Mouse (Mus musculus) forebrain, embryonic 12.5 days (tissue): ENCODE measurements around the gene Gm20716. TPM values are rescaled to one million over a fixed set of nuclear protein-coding genes. Genes with fewer than 3 reads are reported as not detected.
A peak's percentile ranks its signal among the peaks of the same experiment; 100 is the strongest.

Source experiments
- ATAC-seq: fragments of 200-750 bp; cut with Nextera tagmentation; 2 replicates; pipeline ENCODE4 v1.8.0; 2017; ENCODE audit warnings: moderate TSS enrichment; ENCODE audit not compliant: low FRiP score
- H3K27ac ChIP-seq: fragments of 300-500 bp; sonication (generic); 2 replicates; pipeline ENCODE4 v1.5.1; 2016; ENCODE audit warnings: mild to moderate bottlenecking
- H3K27me3 ChIP-seq: fragments of 300-500 bp; sonication (generic); 2 replicates; pipeline ENCODE4 v1.6.1; 2016; ENCODE audit warnings: mild to moderate bottlenecking
- H3K36me3 ChIP-seq: fragments of 300-500 bp; sonication (generic); replicated peaks from 2 replicates; pipeline ENCODE4 v1.6.1; 2016; ENCODE audit warnings: mild to moderate bottlenecking
- H3K4me1 ChIP-seq: fragments of 300-500 bp; sonication (generic); 2 replicates; pipeline ENCODE4 v1.6.1; 2016
- H3K4me2 ChIP-seq: fragments of 300-500 bp; sonication (generic); 2 replicates; pipeline ENCODE4 v1.6.1; 2016; ENCODE audit warnings: mild to moderate bottlenecking, moderate library complexity
- H3K4me3 ChIP-seq: fragments of 300-500 bp; sonication (generic); replicated peaks from 2 replicates; pipeline ENCODE4 v1.5.1; 2016; ENCODE audit warnings: mild to moderate bottlenecking
- H3K9ac ChIP-seq: fragments of 300-500 bp; sonication (generic); 2 replicates; pipeline ENCODE4 v1.6.1; 2016; ENCODE audit warnings: mild to moderate bottlenecking
- H3K9me3 ChIP-seq: fragments of 300-500 bp; sonication (generic); 2 replicates; pipeline ENCODE4 v1.6.1; 2016
- WGBS: fragments of 180-500 bp; shearing (Covaris S2); methylation state at CpG from one replicate; pipeline ENCODE4 v1.1.7; 2016; 5-methylcytosine and 5-hydroxymethylcytosine counted together
- polyA plus RNA-seq: library from polyadenylated mRNA; unstranded; fragments of >200 nt; fragmentation: Nextera tagmentation; extraction: Ambion mirVana; gene quantifications from 2 replicates; pipeline ENCODE4 v1.2.1, GENCODE M21; 2016

Gene Gm20716
- polyA plus RNA-seq: 24.6 and 25.7 TPM in 2 replicates

DNA sequence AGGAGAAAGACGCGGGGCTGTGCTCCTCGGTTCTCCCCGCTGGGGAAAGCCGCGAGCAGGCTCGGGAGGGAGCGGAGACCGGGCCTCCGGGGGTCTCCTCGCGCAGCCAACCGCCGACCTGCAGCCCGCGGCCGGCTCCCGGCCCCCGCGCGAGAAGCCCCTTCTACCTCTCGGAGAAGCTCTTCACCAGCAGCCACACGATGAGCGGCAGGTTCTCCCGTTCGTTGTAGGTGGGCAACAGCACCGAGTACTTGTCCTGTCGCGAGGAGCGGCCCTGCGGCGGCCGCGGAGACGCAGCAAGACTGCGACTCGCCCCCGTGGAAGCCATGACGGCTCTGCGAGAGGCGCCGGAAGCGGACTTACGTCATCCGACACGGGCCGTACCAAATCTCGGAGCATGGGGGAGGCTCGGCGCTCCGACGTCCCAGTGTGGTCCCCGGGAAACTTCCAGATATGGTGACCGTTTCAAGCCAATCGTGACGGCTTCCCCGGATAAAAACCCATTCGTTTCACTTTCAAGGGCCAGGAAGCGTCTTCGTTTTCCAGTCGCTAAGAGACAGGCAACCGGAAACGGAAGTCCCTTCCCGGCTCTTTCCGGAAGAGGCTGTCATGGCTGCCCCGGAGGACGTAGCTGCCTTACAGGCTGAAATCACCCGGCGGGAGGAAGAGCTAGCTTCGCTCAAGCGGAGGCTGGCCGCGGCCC is at the start of gene Gm20716, which contains the start of the genes Dpm1 and Mocs3:
Gene Gm20716, minus strand, starts transcription at position 339 of the 703 bp plus-strand sequence.
Gene Dpm1, minus strand, starts transcription at position 566 of the 703 bp plus-strand sequence.
Gene Mocs3, plus strand, starts transcription at position 597 of the 703 bp plus-strand sequence.
- H3K36me3 ChIP-seq: peaks cover 33% of the 10 kb centered on the region
- H3K9me3 ChIP-seq: no peaks in the 10 kb centered on the region
- no peaks in the 10 kb centered on the region for H3K27me3 ChIP-seq
- peak; percentile 88 for ATAC-seq
- peaks cover 36% of the 10 kb centered on the region for H3K4me1 ChIP-seq
- H3K4me2 ChIP-seq: peak within 1 kb of the TSS; percentile 98
- H3K9ac ChIP-seq: peak within 1 kb of the TSS; percentile 95
- WGBS: under 1% methylated on average over 69 of the region's 73 CpGs
- peak within 1 kb of the TSS; percentile 85 for H3K27ac ChIP-seq
- peak within 1 kb of the TSS; percentile 100 for H3K4me3 ChIP-seq

- no peak for ATAC-seq
- no peak overlapping the region for H3K9ac ChIP-seq
- H3K27me3 ChIP-seq: peaks cover 57% of the 10 kb centered on the region
- H3K27ac ChIP-seq: no peak overlapping the region
- no peaks in the 10 kb centered on the region for H3K36me3 ChIP-seq
- no peaks in the 10 kb centered on the region for H3K9me3 ChIP-seq
- WGBS: 13% methylated on average over 11 of the region's 11 CpGs
- H3K4me2 ChIP-seq: no peak overlapping the region
- no peak overlapping the region for H3K4me3 ChIP-seq
- peaks cover 4% of the 10 kb centered on the region for H3K4me1 ChIP-seq
Measured at GRCm38 (mm10) chr2:168274374-168274935, 44.3 kb upstream of the Gm20716 start.

DNA sequence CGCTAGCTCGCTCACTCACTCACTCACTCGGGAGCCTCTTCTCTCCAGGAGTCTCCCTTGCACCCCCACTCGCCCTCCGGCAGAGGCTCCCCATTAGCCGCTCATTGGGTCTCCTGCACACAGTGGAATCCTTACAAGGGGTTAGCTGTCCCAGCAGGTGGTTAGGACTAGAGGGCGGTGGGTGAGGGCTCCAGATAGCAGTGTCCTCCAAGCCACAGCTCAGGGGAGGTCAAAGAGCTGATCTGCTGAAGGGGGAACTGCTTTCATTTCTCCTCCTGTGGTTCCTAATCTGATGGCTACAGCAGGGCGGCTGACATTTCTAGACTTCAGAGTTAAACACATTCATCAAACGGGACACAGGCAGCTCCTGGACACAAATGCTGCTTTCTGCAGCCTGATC is 43.2 kb upstream of the Gm20716 start:
- Histone ChIP-seq H3K4me2 (no peak overlapping the region), H3K9me3 (no peaks in the 10 kb centered on the region), H3K4me1 (peaks cover 4% of the 10 kb centered on the region; the same call in 1 of the 2 replicates), H3K27ac (no peak overlapping the region), H3K36me3 (no peaks in the 10 kb centered on the region), H3K4me3 (no peak overlapping the region), H3K27me3 (peaks cover 52% of the 10 kb centered on the region), H3K9ac (no peak overlapping the region)
- WGBS: 49% methylated on average over 9 of the region's 9 CpGs
- ATAC-seq: no peak

GRCm38 (mm10) chr2:168268033-168268432 is 37.9 kb upstream of the Gm20716 start:
- Histone ChIP-seq H3K27me3 (peaks cover 8% of the 10 kb centered on the region), H3K9ac (no peak overlapping the region), H3K36me3 (no peaks in the 10 kb centered on the region), H3K4me1 (no peaks in the 10 kb centered on the region), H3K4me3 (no peak overlapping the region), H3K9me3 (no peaks in the 10 kb centered on the region), H3K4me2 (no peak overlapping the region), H3K27ac (no peak overlapping the region)
- 49% methylated on average over 7 of the region's 7 CpGs for WGBS
- no peak for ATAC-seq

DNA sequence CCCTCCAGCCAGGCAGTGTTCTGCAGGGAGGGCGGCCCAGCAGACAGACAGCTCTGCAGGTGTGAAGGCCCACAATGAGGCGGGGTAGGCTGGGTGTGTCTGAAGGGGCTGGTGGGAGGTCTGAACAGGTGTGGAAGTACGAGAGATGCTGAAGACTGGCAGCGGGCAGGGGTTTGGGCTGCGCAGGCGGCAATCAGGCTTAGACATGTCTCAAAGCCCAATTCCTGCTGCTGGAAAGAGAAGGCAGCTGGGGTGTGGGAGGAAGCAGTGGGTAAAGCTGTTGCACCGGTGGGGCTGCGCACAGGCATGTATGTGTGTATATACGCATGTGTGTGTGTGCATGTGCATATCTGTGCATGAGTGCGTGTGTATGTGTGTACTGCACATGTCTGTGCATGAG is 30.7 kb upstream of the Gm20716 start:
- no peak overlapping the region for H3K4me3 ChIP-seq
- no peak for ATAC-seq
- WGBS: 90% methylated on average over 10 of the region's 10 CpGs
- H3K4me1 ChIP-seq: no peaks in the 10 kb centered on the region
- H3K9me3 ChIP-seq: no peaks in the 10 kb centered on the region
- H3K4me2 ChIP-seq: no peak overlapping the region
- no peak overlapping the region for H3K27ac ChIP-seq
- no peaks in the 10 kb centered on the region for H3K36me3 ChIP-seq
- H3K9ac ChIP-seq: no peak overlapping the region
- H3K27me3 ChIP-seq: no peaks in the 10 kb centered on the region

DNA sequence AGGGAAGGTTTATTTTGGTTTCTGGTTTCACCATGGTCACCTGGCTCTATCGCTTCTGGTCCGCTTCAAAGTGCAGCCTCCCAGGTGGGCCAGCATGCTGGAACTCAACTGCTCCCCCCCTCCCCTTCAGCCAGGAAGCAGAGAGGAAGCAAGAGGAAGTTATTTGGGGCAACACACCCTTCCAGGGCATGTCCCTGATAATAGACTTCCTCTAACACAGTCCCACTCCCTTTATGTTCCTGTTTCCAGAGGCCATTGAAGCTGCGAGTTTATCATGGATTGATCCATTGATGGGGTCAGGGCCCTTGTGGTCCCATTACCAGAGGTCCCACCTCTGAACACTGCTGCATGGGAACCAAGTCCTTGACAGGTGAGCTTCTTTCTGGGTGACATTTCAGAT is 30.0 kb upstream of the Gm20716 start:
- no peaks in the 10 kb centered on the region for H3K27me3 ChIP-seq
- ATAC-seq: no peak
- no peak overlapping the region for H3K4me3 ChIP-seq
- no peaks in the 10 kb centered on the region for H3K36me3 ChIP-seq
- no peak overlapping the region for H3K4me2 ChIP-seq
- H3K27ac ChIP-seq: no peak overlapping the region
- 90% methylated on average over 3 of the region's 3 CpGs for WGBS
- H3K4me1 ChIP-seq: no peaks in the 10 kb centered on the region
- H3K9ac ChIP-seq: no peak overlapping the region
- no peaks in the 10 kb centered on the region for H3K9me3 ChIP-seq

DNA sequence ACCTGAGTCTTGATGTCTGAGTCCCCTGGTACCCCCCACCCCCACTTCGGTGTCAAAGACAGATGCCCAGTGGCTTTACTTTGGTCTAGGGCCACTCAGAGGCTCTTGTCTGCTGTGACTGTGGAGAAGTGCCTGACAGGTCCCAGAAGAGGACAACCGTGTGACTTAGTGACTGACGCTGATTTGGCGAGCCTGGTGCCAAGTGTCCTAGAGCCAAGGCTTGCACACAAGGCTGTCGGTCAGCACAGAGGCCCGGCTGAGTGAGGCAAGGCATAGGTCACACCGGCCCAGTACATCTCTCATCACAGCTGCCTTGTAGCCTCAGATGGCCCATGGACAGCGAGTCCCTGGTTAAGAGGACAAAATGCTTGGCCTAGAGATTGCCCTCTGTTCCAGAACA is 28.9 kb upstream of the Gm20716 start:
- 88% methylated on average over 8 of the region's 8 CpGs for WGBS
- H3K4me1 ChIP-seq: no peaks in the 10 kb centered on the region
- H3K4me2 ChIP-seq: no peak overlapping the region
- no peaks in the 10 kb centered on the region for H3K9me3 ChIP-seq
- no peak for ATAC-seq
- H3K9ac ChIP-seq: no peak overlapping the region
- no peak overlapping the region for H3K4me3 ChIP-seq
- no peak overlapping the region for H3K27ac ChIP-seq
- H3K27me3 ChIP-seq: no peaks in the 10 kb centered on the region
- H3K36me3 ChIP-seq: no peaks in the 10 kb centered on the region

GRCm38 (mm10) chr2:168257188-168257587 is 27.0 kb upstream of the Gm20716 start:
- Histone ChIP-seq H3K9ac (no peak overlapping the region), H3K36me3 (no peaks in the 10 kb centered on the region), H3K27me3 (no peaks in the 10 kb centered on the region), H3K9me3 (no peaks in the 10 kb centered on the region), H3K4me1 (peaks cover 6% of the 10 kb centered on the region; the same call in 1 of the 2 replicates), H3K27ac (no peak overlapping the region), H3K4me2 (no peak overlapping the region), H3K4me3 (no peak overlapping the region)
- 87% methylated on average over 4 of the region's 4 CpGs for WGBS
- no peak for ATAC-seq

GRCm38 (mm10) chr2:168256506-168256905 is 26.3 kb upstream of the Gm20716 start:
- no peak overlapping the region for H3K9ac ChIP-seq
- no peak overlapping the region for H3K27ac ChIP-seq
- peaks cover 6% of the 10 kb centered on the region; the same call in 1 of the 2 replicates for H3K4me1 ChIP-seq
- H3K36me3 ChIP-seq: no peaks in the 10 kb centered on the region
- H3K9me3 ChIP-seq: no peaks in the 10 kb centered on the region
- 0 out of 2 replicates have a peak, but pooled peaks cover 4% of the 10 kb centered on the region for H3K27me3 ChIP-seq
- H3K4me2 ChIP-seq: no peak overlapping the region
- H3K4me3 ChIP-seq: no peak overlapping the region
- 88% methylated on average over 3 of the region's 3 CpGs for WGBS
- ATAC-seq: no peak

GRCm38 (mm10) chr2:168253822-168254221 is 23.7 kb upstream of the Gm20716 start:
- 69% methylated on average over 7 of the region's 7 CpGs for WGBS
- Histone ChIP-seq H3K4me3 (no peak overlapping the region), H3K9me3 (no peaks in the 10 kb centered on the region), H3K9ac (no peak overlapping the region), H3K4me1 (peaks cover 6% of the 10 kb centered on the region; the same call in 1 of the 2 replicates), H3K27me3 (peaks cover 13% of the 10 kb centered on the region; the same call in 1 of the 2 replicates), H3K27ac (no peak overlapping the region), H3K4me2 (no peak overlapping the region), H3K36me3 (no peaks in the 10 kb centered on the region)
- ATAC-seq: no peak; the same call in 1 of the 2 replicates

GRCm38 (mm10) chr2:168252639-168253292 is 22.6 kb upstream of the Gm20716 start:
- Histone ChIP-seq H3K4me3 (no peak overlapping the region; the same call in 1 of the 2 replicates), H3K4me2 (peak overlapping the region; percentile 30), H3K27me3 (peaks cover 13% of the 10 kb centered on the region; the same call in 1 of the 2 replicates), H3K4me1 (peaks cover 6% of the 10 kb centered on the region; the same call in 1 of the 2 replicates), H3K9me3 (no peaks in the 10 kb centered on the region), H3K9ac (no peak overlapping the region), H3K36me3 (no peaks in the 10 kb centered on the region), H3K27ac (no peak overlapping the region)
- ATAC-seq: 0 out of 2 replicates have a peak, but pooled peaks have one; percentile 37
- WGBS: 12% methylated on average over 16 of the region's 16 CpGs

DNA sequence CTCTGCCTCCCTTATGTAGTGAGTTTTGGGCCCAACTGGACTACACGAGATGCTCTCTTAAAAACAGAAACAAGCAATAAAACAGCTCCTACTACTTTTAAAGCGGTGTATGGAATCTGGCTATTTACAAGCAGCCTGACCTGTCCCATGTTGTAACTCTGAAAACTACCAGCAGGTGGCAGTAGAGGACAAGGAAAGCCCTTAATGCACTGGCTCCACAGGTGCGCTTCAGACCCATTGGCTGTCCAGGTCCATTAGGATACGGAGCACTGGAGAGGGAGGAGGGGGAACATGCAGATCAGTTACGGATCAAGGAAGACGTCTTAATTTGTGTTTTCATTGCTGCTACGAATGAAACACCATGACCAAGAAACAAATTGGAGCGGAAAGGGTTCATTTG is 20.1 kb upstream of the Gm20716 start:
- H3K4me3 ChIP-seq: no peak overlapping the region
- H3K9me3 ChIP-seq: no peaks in the 10 kb centered on the region
- peak; percentile 21; the same call in 1 of the 2 replicates for ATAC-seq
- no peak overlapping the region for H3K27ac ChIP-seq
- no peak overlapping the region for H3K9ac ChIP-seq
- 20% methylated on average over 8 of the region's 8 CpGs for WGBS
- H3K4me2 ChIP-seq: no peak overlapping the region
- H3K4me1 ChIP-seq: peaks cover 6% of the 10 kb centered on the region; the same call in 1 of the 2 replicates
- H3K36me3 ChIP-seq: no peaks in the 10 kb centered on the region
- peaks cover 15% of the 10 kb centered on the region for H3K27me3 ChIP-seq
